Mouse (Mus musculus): ENCODE results near the gene Bcr. TPM values are rescaled to one million over a fixed set of nuclear protein-coding genes. Genes with fewer than 3 reads are reported as not detected.

Bcr gene
- total RNA-seq, 4 experiments from 2014 or later = 96.5 to 140 (median 115) TPM

DNA sequence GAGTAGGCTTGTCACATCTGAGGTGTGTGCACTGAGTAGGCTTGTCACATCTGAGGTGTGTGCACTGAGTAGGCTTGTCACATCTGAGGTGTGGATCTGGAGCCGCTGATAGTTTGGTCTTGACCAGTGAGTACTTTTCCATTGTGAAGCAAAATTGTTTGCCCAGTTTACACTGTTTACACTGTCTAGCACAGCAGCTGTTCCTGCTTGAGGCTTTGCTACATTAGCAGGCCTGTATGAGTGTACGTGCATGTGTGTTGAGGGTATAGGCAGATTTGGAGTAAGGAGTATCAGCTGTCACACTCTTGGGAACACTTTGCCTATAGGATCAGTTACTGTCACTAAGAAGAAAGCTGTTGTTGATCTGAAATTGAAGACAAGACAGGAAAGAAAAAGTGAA, 173.1 kb downstream of the Bcr start:
- no peak for DNase-seq (ENCODE audit: low spot score in 2 of 2)

Other genes with a start within 250 kb of the Bcr start
- 100 to 1,000 TPM in 2 of 4 experiments, 10 to 100 TPM in 2; 88.3 to 111 (median 102) TPM for gene Gnaz, start 93.4 kb upstream of the Bcr start, total RNA-seq (2022)
- gene Rsph14, start 28.0 kb upstream of the Bcr start, total RNA-seq (2022) = 1 to 10 TPM in 1 of 4 experiments, under 1 TPM in 2, not detected in 1; 0.31 to 1.4 (median 0.75) TPM
- gene Rab36, start 23.5 kb upstream of the Bcr start, total RNA-seq (2022) = 10 to 100 TPM; 30.0 to 35.7 (median 33.2) TPM
- 10 to 100 TPM; 41.3 to 50.8 (median 42.7) TPM for gene Specc1l, start 151.5 kb downstream of the Bcr start, total RNA-seq (2022)